Mouse (Mus musculus) CH12.LX (cell line): ENCODE measurements around the gene Arl2bp.

Experiments
- CHD2 ChIP-seq: IDR thresholded peaks from 2 replicates; pipeline ENCODE4 v1.6.1; 2011; ENCODE audit warnings: low read length, improper control_type of control experiment
- CTCF ChIP-seq, 2 experiments: IDR thresholded peaks in 1 of 2; conservative IDR thresholded peaks in 1 of 2; 2 replicates each; pipeline ENCODE4 v1.5.1; 2011 to 2012; ENCODE audit warnings: low read depth in 2 of 2, low read length in 2 of 2, improper control_type of control experiment in 1 of 2, inconsistent platforms in 1 of 2, mild to moderate bottlenecking in 1 of 2, moderate library complexity in 1 of 2
- E2F4 ChIP-seq: IDR thresholded peaks from 2 replicates; pipeline ENCODE4 v1.6.1; 2011; ENCODE audit warnings: low read depth, low read length, improper control_type of control experiment; ENCODE audit not compliant: insufficient replicate concordance
- ELF1 ChIP-seq: IDR thresholded peaks from 2 replicates; pipeline ENCODE4 v1.6.1; 2014; ENCODE audit warnings: low read depth, mild to moderate bottlenecking, inconsistent platforms, low read length, improper control_type of control experiment
- EP300 ChIP-seq: IDR thresholded peaks from 2 replicates; pipeline ENCODE4 v1.6.1; 2011; ENCODE audit warnings: low read length, improper control_type of control experiment
- JUN ChIP-seq: IDR thresholded peaks from 2 replicates; pipeline ENCODE4 v1.6.1; 2011; ENCODE audit warnings: low read depth, mild to moderate bottlenecking, low read length, improper control_type of control experiment, moderate library complexity; ENCODE audit not compliant: insufficient read depth
- MYC ChIP-seq: IDR thresholded peaks from 2 replicates; pipeline ENCODE4 v1.6.1; 2011; ENCODE audit warnings: low read depth, mild to moderate bottlenecking, improper control_type of control experiment, low read length
- NELFE ChIP-seq: IDR thresholded peaks from 2 replicates; pipeline ENCODE4 v1.6.1; 2011; ENCODE audit warnings: low read depth, low read length, improper control_type of control experiment
- PAX5 ChIP-seq: IDR thresholded peaks from 2 replicates; pipeline ENCODE4 v1.6.1; 2012; ENCODE audit warnings: low read length, inconsistent platforms, mixed read lengths
- POLR2A ChIP-seq: IDR thresholded peaks from 2 replicates; pipeline ENCODE4 v1.6.1; 2011; ENCODE audit warnings: low read depth, mild to moderate bottlenecking, improper control_type of control experiment, low read length
- POLR2AphosphoS2 ChIP-seq: IDR thresholded peaks from 2 replicates; pipeline ENCODE4 v1.6.1; 2011; ENCODE audit warnings: low read depth, low read length, improper control_type of control experiment
- TBP ChIP-seq: conservative IDR thresholded peaks from 2 replicates; pipeline ENCODE4 v1.6.1; 2011; ENCODE audit warnings: low read depth, low read length, improper control_type of control experiment
- TCF12 ChIP-seq: IDR thresholded peaks from 2 replicates; pipeline ENCODE4 v1.6.1; 2014; ENCODE audit warnings: low read depth, mild to moderate bottlenecking, inconsistent platforms, low read length, improper control_type of control experiment
- ZNF384 ChIP-seq: IDR thresholded peaks from 2 replicates; pipeline ENCODE4 v1.6.1; 2012; ENCODE audit warnings: low read depth, low read length, improper control_type of control experiment, inconsistent platforms

- TF ChIP-seq EP300 (no peak), POLR2A (no peak), CHD2 (no peak), TCF12 (no peak), CTCF (conservative IDR thresholded peaks at IDR 0.05 in 1 of 2, IDR thresholded peaks at IDR 0.05 in 1 of 2; ENCODE audit: low read depth in 2 of 2, low read length in 2 of 2) (peak in 1 of 2 experiments; percentile 37; a peak in 2 of 4 replicates), ELF1 (no peak), PAX5 (no peak), JUN (no peak), POLR2AphosphoS2 (no peak), NELFE (no peak), E2F4 (no peak), MYC (no peak), TBP (no peak), ZNF384 (no peak)
These were observed 24.5 kb upstream of the Arl2bp start for GRCm38 (mm10) chr8:94641938-94642337.
